Mouse (Mus musculus) megakaryocyte, embryonic 14.5 days (primary cell): ENCODE results near the gene Mdga1.

Experiments used
- FLI1 ChIP-seq: IDR thresholded peaks from 2 replicates; pipeline ENCODE4 v1.6.1; 2012; ENCODE audit warnings: low read length, inconsistent platforms, mixed read lengths
- GATA1 ChIP-seq: IDR thresholded peaks from 3 replicates; pipeline ENCODE4 v1.6.1; 2012; ENCODE audit warnings: mixed read lengths, low read length, inconsistent platforms, borderline replicate concordance

DNA sequence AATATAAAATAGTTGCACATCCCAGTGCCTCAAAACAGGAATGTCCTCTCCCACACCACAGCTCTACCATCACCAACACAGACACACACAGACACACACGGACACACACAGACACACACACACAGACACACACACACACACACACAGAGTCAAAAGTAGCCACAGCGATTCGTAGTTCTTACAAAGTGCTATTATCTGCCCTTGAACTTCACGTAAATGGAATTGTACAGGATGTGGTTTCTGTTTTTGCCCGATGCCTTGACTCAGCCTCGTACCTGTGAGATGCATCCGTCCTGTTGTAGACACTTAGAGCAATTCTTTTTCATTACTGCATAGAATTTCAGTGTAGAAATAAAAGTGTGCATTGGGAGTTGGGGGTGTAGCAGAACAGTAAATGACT, 3.3 kb upstream of the Mdga1 start:
- TF ChIP-seq GATA1 (no peak), FLI1 (no peak)
